Mouse (Mus musculus) megakaryocyte-erythroid progenitor cell, adult 5-6 weeks (primary cell): ENCODE measurements at regions not wholly inside any gene's neighbourhood (a gene's known extent, or its start where the extent isn't known, plus 50 kb on each side); places are given as distances from the start of the nearest gene placed in this dataset.

Experiments used
- ATAC-seq: replicated peaks from 2 replicates; pipeline ENCODE4 v1.8.0; 2016; ENCODE audit warnings: mild to moderate bottlenecking, inconsistent platforms; ENCODE audit not compliant: severe bottlenecking, poor library complexity, low FRiP score, low TSS enrichment

GRCm38 (mm10) chr13:5511784-5512183, 349.5 kb upstream of the Klf6 start:
- ATAC-seq: no peak

GRCm38 (mm10) chr13:5515552-5515951, 345.7 kb upstream of the Klf6 start:
- ATAC-seq: no peak

GRCm38 (mm10) chr13:5516088-5516487, 345.2 kb upstream of the Klf6 start:
- ATAC-seq: no peak

GRCm38 (mm10) chr13:5519181-5519580, 342.1 kb upstream of the Klf6 start:
- ATAC-seq: no peak

GRCm38 (mm10) chr13:5519600-5519999, 341.7 kb upstream of the Klf6 start:
- ATAC-seq: no peak

GRCm38 (mm10) chr13:5527400-5527799, 333.9 kb upstream of the Klf6 start:
- no peak for ATAC-seq

- ATAC-seq: no peak
Measured at GRCm38 (mm10) chr13:5540321-5540720, 321.0 kb upstream of the Klf6 start.

- ATAC-seq: no peak
Measured at GRCm38 (mm10) chr13:5545521-5545920, 315.8 kb upstream of the Klf6 start.

GRCm38 (mm10) chr13:5546011-5546410, 315.3 kb upstream of the Klf6 start:
- no peak for ATAC-seq

GRCm38 (mm10) chr13:5546937-5547336, 314.3 kb upstream of the Klf6 start:
- no peak for ATAC-seq

- ATAC-seq: no peak
Measured at GRCm38 (mm10) chr13:5548768-5549167, 312.5 kb upstream of the Klf6 start.

GRCm38 (mm10) chr13:5549175-5549574, 312.1 kb upstream of the Klf6 start:
- ATAC-seq: no peak

GRCm38 (mm10) chr13:5549747-5550146, 311.5 kb upstream of the Klf6 start:
- ATAC-seq: no peak

GRCm38 (mm10) chr13:5550354-5550753, 310.9 kb upstream of the Klf6 start:
- no peak for ATAC-seq

GRCm38 (mm10) chr13:5551131-5551530, 310.2 kb upstream of the Klf6 start:
- no peak for ATAC-seq

GRCm38 (mm10) chr13:5553461-5553860, 307.8 kb upstream of the Klf6 start:
- ATAC-seq: no peak

GRCm38 (mm10) chr13:5558095-5558494, 303.2 kb upstream of the Klf6 start:
- ATAC-seq: no peak

- ATAC-seq: no peak
Measured at GRCm38 (mm10) chr13:5566479-5566878, 294.8 kb upstream of the Klf6 start.

- no peak for ATAC-seq
Measured at GRCm38 (mm10) chr13:5566896-5567295, 294.4 kb upstream of the Klf6 start.

- no peak for ATAC-seq
Measured at GRCm38 (mm10) chr13:5569579-5569978, 291.7 kb upstream of the Klf6 start.

- ATAC-seq: no peak
Measured at GRCm38 (mm10) chr13:5570386-5570785, 290.9 kb upstream of the Klf6 start.

GRCm38 (mm10) chr13:5576568-5576967, 284.7 kb upstream of the Klf6 start:
- ATAC-seq: no peak
